Mouse (Mus musculus) E14TG2a.4 (cell line): ENCODE measurements at regions not wholly inside any gene's neighbourhood (a gene's known extent, or its start where the extent isn't known, plus 50 kb on each side); places are given as distances from the start of the nearest gene placed in this dataset.

Experiments used
- CTCF ChIP-seq: conservative IDR thresholded peaks from 2 replicates; pipeline ENCODE4 v1.5.1; 2014; ENCODE audit warnings: low read length
- NANOG ChIP-seq: IDR thresholded peaks from 2 replicates; pipeline ENCODE4 v1.6.1; 2014; ENCODE audit warnings: borderline replicate concordance, low read length, mixed read lengths

DNA sequence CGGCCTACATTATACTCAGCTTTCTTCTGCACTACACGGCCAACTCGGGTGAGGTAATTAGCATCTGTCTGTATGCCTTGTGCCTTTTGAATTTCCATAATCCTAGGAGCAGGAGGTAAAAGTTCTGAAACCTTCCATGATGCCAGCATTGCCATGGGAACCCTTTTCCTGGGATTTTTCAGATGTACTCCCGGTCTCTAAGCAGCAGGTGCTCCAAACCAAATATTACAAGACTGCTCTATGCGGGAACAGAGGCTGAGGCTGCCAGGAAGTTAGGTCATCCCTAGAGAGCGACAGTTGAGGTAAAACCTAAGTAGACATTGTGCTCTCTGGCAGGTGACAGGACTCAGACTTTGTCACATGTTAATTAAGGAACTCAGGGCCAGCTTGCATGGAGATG lies 501.0 kb upstream of the Mgmt start:
- TF ChIP-seq CTCF: no peak
- TF ChIP-seq NANOG: no peak
